ENCODE assay signal across 8 mouse cellular contexts in the genomic region with DNA sequence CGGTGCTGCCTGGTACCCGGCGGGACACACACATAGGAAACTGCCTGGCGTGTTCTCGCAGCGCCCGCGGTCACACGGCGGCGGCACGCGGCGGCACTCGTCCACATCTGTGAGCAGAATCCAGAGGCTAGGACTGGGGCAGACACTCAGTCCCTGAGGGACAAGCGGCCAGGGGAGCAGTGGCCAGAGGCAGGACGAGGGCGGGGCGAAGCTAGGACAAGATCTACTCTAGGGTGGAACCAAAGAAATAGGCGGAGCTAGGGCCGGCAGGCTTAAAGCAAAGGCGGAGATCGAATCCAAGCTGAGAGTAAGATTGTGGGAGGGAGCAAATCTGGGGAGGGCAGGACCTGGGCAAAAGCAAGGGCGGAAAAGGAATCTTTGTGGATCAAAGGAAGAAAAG. TPM values are rescaled to one million over a fixed set of nuclear protein-coding genes. Genes with fewer than 3 reads are reported as not detected.
DNase-seq lines count a peak whose midpoint lies in the region; ATAC-seq and TF ChIP-seq lines count a peak whose summit lies in the region.

No protein-coding gene starts in this region.

- no peak for TF ChIP-seq CTCF in lung, embryonic 14.5 days (IDR thresholded peaks at IDR 0.05; ENCODE audit: low read depth)

- H3K27ac ChIP-seq in lung, embryonic 14.5 days (ENCODE audit: low read depth), result peak overlapping the region; percentile 55

- DNase-seq in adrenal gland, adult 18-20 months (ENCODE audit: low spot score in 2 of 2), result peak; percentile 54 to 70
- peak; percentile 82 for DNase-seq in embryo, embryonic 10.5 days (ENCODE audit: low spot score)
- DNase-seq in heart, adult 8-10 months (ENCODE audit: low spot score), result peak; percentile 85
- peak; percentile 82 for DNase-seq in kidney, adult 18-20 months
- peak; percentile 88 for DNase-seq in lung, embryonic 14.5 days
- peak; percentile 58 for DNase-seq in retina, embryonic 14.5 days (ENCODE audit: low spot score)
- no peak for DNase-seq in right cerebral cortex, postnatal 10 days (ENCODE audit: low spot score in 2 of 2)
- no peak for DNase-seq in spleen, adult 12 weeks (ENCODE audit: low spot score)

- ATAC-seq in lung, embryonic 14.5 days (ENCODE audit: insufficient read depth), result peak; percentile 74

- peaks cover 37% of the 10 kb centered on the region for H3K36me3 ChIP-seq in lung, embryonic 14.5 days (ENCODE audit: insufficient read depth)

- H3K9me3 ChIP-seq in lung, embryonic 14.5 days (ENCODE audit: low read depth, low read length), result no peaks in the 10 kb centered on the region

- peak overlapping the region; percentile 57 for H3K4me2 ChIP-seq in lung, embryonic 14.5 days

- H3K4me3 ChIP-seq in lung, embryonic 14.5 days (ENCODE audit: low read depth, low read length), result peak overlapping the region; percentile 23

- peaks cover 36% of the 10 kb centered on the region for H3K27me3 ChIP-seq in lung, embryonic 14.5 days (ENCODE audit: insufficient read depth, low read length)

- H3K4me1 ChIP-seq in lung, embryonic 14.5 days (ENCODE audit: insufficient read depth), result peaks cover 20% of the 10 kb centered on the region; the same call in 1 of the 2 replicates

- WGBS in lung, embryonic 14.5 days, result 4% methylated on average over 24 of the region's 24 CpGs

- H3K9ac ChIP-seq in lung, embryonic 14.5 days, result peak overlapping the region; percentile 28; the same call in 1 of the 2 replicates

RNA-seq across cellular contexts. Expression of a gene that starts 11.8 kb away (rescaled TPM):
- 10 to 100 TPM; 88.5 to 90.6 TPM for total RNA-seq in adrenal gland, adult 18-20 months (2021)
- total RNA-seq in heart, adult 8-10 months (2022), result 100 to 1,000 TPM; 166 to 198 (median 187) TPM
- 73.5 and 86.0 TPM in 2 replicates for polyA plus RNA-seq in lung, embryonic 14.5 days (2014; fragmentation: Nextera tagmentation; extraction: Ambion mirVana)

RNA-seq across cellular contexts. Expression of a gene that starts 30.1 kb away (rescaled TPM):
- 10 to 100 TPM; 18.3 to 19.4 TPM for total RNA-seq in adrenal gland, adult 18-20 months (2021)
- total RNA-seq in heart, adult 8-10 months (2022), result 1 to 10 TPM; 4.8 to 8.0 (median 6.0) TPM
- 45.1 and 53.5 TPM in 2 replicates for polyA plus RNA-seq in lung, embryonic 14.5 days (2014; fragmentation: Nextera tagmentation; extraction: Ambion mirVana)

RNA-seq across cellular contexts. Expression of a gene that starts 31.5 kb away (rescaled TPM):
- total RNA-seq in adrenal gland, adult 18-20 months (2021), result 1 to 10 TPM in 1 of 2 experiments, not detected in 1; 1.7 TPM
- total RNA-seq in heart, adult 8-10 months (2022), result not detected
- 0.73 and 1.6 TPM in 2 replicates for polyA plus RNA-seq in lung, embryonic 14.5 days (2014; fragmentation: Nextera tagmentation; extraction: Ambion mirVana)

Comparison
In these comparisons a context has a peak if more than half of its experiments do, and no peak if none do; other contexts are left out.
1. DNase-seq: peak in adrenal gland, adult 18-20 months (2 of 2), embryo, embryonic 10.5 days (single experiment), heart, adult 8-10 months (single experiment), kidney, adult 18-20 months (single experiment), lung, embryonic 14.5 days (single experiment) and retina, embryonic 14.5 days (single experiment); none in right cerebral cortex, postnatal 10 days (0 of 2) and spleen, adult 12 weeks (single experiment).